Mouse (Mus musculus): ENCODE results near the gene Casq1.
A peak's percentile ranks its signal among the peaks of the same experiment; 100 is the strongest.

Gene Casq1

GRCm38 (mm10) chr1:172179102-172179501, 40.6 kb downstream of the Casq1 start:
- DNase-seq = no peak

GRCm38 (mm10) chr1:172177791-172178190, 41.9 kb downstream of the Casq1 start:
- no peak for DNase-seq

GRCm38 (mm10) chr1:172173181-172173580, 46.5 kb downstream of the Casq1 start:
- DNase-seq = no peak

GRCm38 (mm10) chr1:172172381-172172780, 47.3 kb downstream of the Casq1 start:
- no peak for DNase-seq

- no peak for DNase-seq
Observed at GRCm38 (mm10) chr1:172169809-172170208, 49.9 kb downstream of the Casq1 start.

GRCm38 (mm10) chr1:172167911-172168310, 51.8 kb downstream of the Casq1 start:
- DNase-seq = no peak

- no peak for DNase-seq
Observed at GRCm38 (mm10) chr1:172162959-172163358, 56.7 kb downstream of the Casq1 start.

GRCm38 (mm10) chr1:172162009-172162408, 57.7 kb downstream of the Casq1 start:
- DNase-seq = peak; percentile 30

- no peak for DNase-seq
Observed at GRCm38 (mm10) chr1:172160508-172160907, 59.2 kb downstream of the Casq1 start.

- no peak for DNase-seq
Observed at GRCm38 (mm10) chr1:172159970-172160369, 59.7 kb downstream of the Casq1 start.

Measured in thymus, postnatal 25 days (tissue).